In the genomic region with DNA sequence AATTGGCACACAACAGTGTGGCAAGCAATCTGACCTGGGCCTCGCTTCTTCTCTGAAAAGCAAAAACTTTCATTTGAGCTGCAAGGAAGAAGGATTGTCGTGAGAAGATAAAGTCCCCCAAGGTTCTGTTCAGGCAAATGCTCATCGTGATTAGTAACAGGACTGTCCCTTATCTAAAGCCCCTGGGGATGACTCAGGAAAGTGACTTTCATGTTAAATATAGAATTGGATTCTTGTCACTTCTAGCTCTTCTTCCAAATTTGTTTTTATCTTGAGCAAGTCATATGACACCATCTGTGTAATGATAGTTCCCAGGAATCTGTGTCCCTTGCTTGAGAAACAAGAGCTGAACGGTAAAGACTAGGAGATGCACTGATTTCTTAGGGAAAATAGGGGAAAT, we compare ENCODE assay signal across 31 mouse cellular contexts.
"Had no signal": no experiment of that assay in that cellular context is flagged by ENCODE, and none has a peak within 500 bp of the region (broad histone marks: within the 10 kb centered on the region; RNA-seq: fewer than 3 reads in every experiment).

No protein-coding gene starts in this region.

- H3K27ac ChIP-seq: limb, embryonic 10.5 days; limb, embryonic 12.5 days; limb, embryonic 13.5 days; limb, embryonic 15.5 days; liver, embryonic 12.5 days; liver, embryonic 13.5 days; liver, embryonic 14.5 days; liver, embryonic 15.5 days; lung, embryonic 15.5 days; macrophage; midbrain, embryonic 10.5 days; midbrain, embryonic 12.5 days; midbrain, embryonic 13.5 days; midbrain, embryonic 15.5 days; neural tube, embryonic 12.5 days; neural tube, embryonic 13.5 days had no signal

- H3K4me3 ChIP-seq: limb, embryonic 10.5 days; limb, embryonic 12.5 days; limb, embryonic 13.5 days; limb, embryonic 15.5 days; liver, embryonic 12.5 days; liver, embryonic 13.5 days; liver, embryonic 15.5 days; lung, embryonic 15.5 days; megakaryocyte, embryonic 14.5 days; midbrain, embryonic 10.5 days; midbrain, embryonic 12.5 days; midbrain, embryonic 13.5 days; midbrain, embryonic 15.5 days; myocyte; neural tube, embryonic 12.5 days; neural tube, embryonic 13.5 days had no signal

- H3K9me3 ChIP-seq: limb, embryonic 10.5 days; limb, embryonic 12.5 days; limb, embryonic 13.5 days; limb, embryonic 15.5 days; liver, embryonic 12.5 days; liver, embryonic 13.5 days; liver, embryonic 15.5 days; lung, embryonic 15.5 days; midbrain, embryonic 10.5 days; midbrain, embryonic 12.5 days; midbrain, embryonic 13.5 days; midbrain, embryonic 15.5 days; neural tube, embryonic 12.5 days; neural tube, embryonic 13.5 days had no signal

- ATAC-seq: liver, embryonic 12.5 days; liver, postnatal 0 days; lung, postnatal 0 days; midbrain, embryonic 13.5 days; midbrain, embryonic 15.5 days; midbrain, embryonic 16.5 days had no signal

- H3K9ac ChIP-seq: limb, embryonic 12.5 days; limb, embryonic 13.5 days; limb, embryonic 15.5 days; liver, embryonic 12.5 days; liver, embryonic 13.5 days; liver, embryonic 14.5 days; liver, embryonic 15.5 days; liver, postnatal 0 days; lung, embryonic 14.5 days; lung, embryonic 15.5 days; midbrain, embryonic 12.5 days; midbrain, embryonic 13.5 days; midbrain, embryonic 15.5 days; neural tube, embryonic 12.5 days; neural tube, embryonic 13.5 days had no signal

- H3K27me3 ChIP-seq: limb, embryonic 12.5 days; limb, embryonic 13.5 days; limb, embryonic 15.5 days; liver, embryonic 12.5 days; liver, embryonic 13.5 days; liver, embryonic 15.5 days; lung, embryonic 15.5 days; megakaryocyte, embryonic 14.5 days; midbrain, embryonic 12.5 days; midbrain, embryonic 13.5 days; midbrain, embryonic 15.5 days; neural tube, embryonic 12.5 days; neural tube, embryonic 13.5 days had no signal

- H3K36me3 ChIP-seq: limb, embryonic 10.5 days; limb, embryonic 12.5 days; limb, embryonic 13.5 days; limb, embryonic 15.5 days; liver, embryonic 12.5 days; liver, embryonic 13.5 days; liver, embryonic 15.5 days; lung, embryonic 15.5 days; midbrain, embryonic 10.5 days; midbrain, embryonic 12.5 days; midbrain, embryonic 13.5 days; midbrain, embryonic 15.5 days; neural tube, embryonic 12.5 days; neural tube, embryonic 13.5 days had no signal

- H3K4me1 ChIP-seq: limb, embryonic 10.5 days; limb, embryonic 12.5 days; limb, embryonic 13.5 days; limb, embryonic 15.5 days; liver, embryonic 12.5 days; liver, embryonic 13.5 days; liver, embryonic 15.5 days; lung, embryonic 15.5 days; megakaryocyte, embryonic 14.5 days; midbrain, embryonic 10.5 days; midbrain, embryonic 12.5 days; midbrain, embryonic 13.5 days; midbrain, embryonic 15.5 days; neural tube, embryonic 12.5 days; neural tube, embryonic 13.5 days had no signal

- DNase-seq: left cerebral cortex, postnatal 4 days; liver; liver, embryonic 13.5 days; liver, postnatal 0 days; lung, adult 18-20 months; lung, adult 2 months; lung, embryonic 14.5 days; lung, postnatal 10 days; lung, postnatal 14 days; lung, postnatal 36 days; lung, postnatal 4 days; midbrain, embryonic 14.5 days had no signal
